Mouse (Mus musculus) stomach, embryonic 15.5 days (tissue): ENCODE data around the gene Sec24a. TPM values are rescaled to one million over a fixed set of nuclear protein-coding genes. Genes with fewer than 3 reads are reported as not detected.
"Not testable (repeated sequence)": the region's sequence is repeated elsewhere in the genome, so short reads cannot be mapped to it uniquely, and the experiment has no call there.

Experiments
- ATAC-seq: fragments of 200-750 bp; cut with Nextera tagmentation; 2 replicates; pipeline ENCODE4 v1.8.0; 2017; ENCODE audit warnings: low read depth, moderate number of reproducible peaks, moderate TSS enrichment; ENCODE audit not compliant: insufficient read depth, low FRiP score
- H3K27ac ChIP-seq: fragments of 300-500 bp; sonication (generic); 2 replicates; pipeline ENCODE4 v1.5.1; 2015; ENCODE audit warnings: mild to moderate bottlenecking, inconsistent platforms
- H3K27me3 ChIP-seq: fragments of 300-500 bp; sonication (generic); replicated peaks from 2 replicates; pipeline ENCODE4 v1.6.1; 2015; ENCODE audit warnings: inconsistent platforms
- H3K36me3 ChIP-seq: fragments of 300-500 bp; sonication (generic); 2 replicates; pipeline ENCODE4 v1.6.1; 2015; ENCODE audit warnings: inconsistent platforms
- H3K4me1 ChIP-seq: fragments of 300-500 bp; sonication (generic); 2 replicates; pipeline ENCODE4 v1.6.1; 2015; ENCODE audit warnings: inconsistent platforms
- H3K4me2 ChIP-seq: fragments of 300-500 bp; sonication (generic); 2 replicates; pipeline ENCODE4 v1.6.1; 2015; ENCODE audit warnings: mild to moderate bottlenecking, inconsistent platforms
- H3K4me3 ChIP-seq: fragments of 300-500 bp; sonication (generic); replicated peaks from 2 replicates; pipeline ENCODE4 v1.5.1; 2015; ENCODE audit warnings: inconsistent platforms
- H3K9ac ChIP-seq: fragments of 300-500 bp; sonication (generic); 2 replicates; pipeline ENCODE4 v1.6.1; 2015; ENCODE audit warnings: inconsistent platforms
- H3K9me3 ChIP-seq: fragments of 300-500 bp; sonication (generic); 2 replicates; pipeline ENCODE4 v1.6.1; 2016; ENCODE audit warnings: inconsistent platforms
- WGBS: fragments of 180-500 bp; shearing (Covaris S2); methylation state at CpG from one replicate; pipeline ENCODE4 v1.1.7; 2015; 5-methylcytosine and 5-hydroxymethylcytosine counted together
- polyA plus RNA-seq: library from polyadenylated mRNA; unstranded; fragments of >200 nt; fragmentation: Nextera tagmentation; extraction: Ambion mirVana; gene quantifications from 2 replicates; pipeline ENCODE4 v1.2.1, GENCODE M21; 2015

Gene Sec24a
- polyA plus RNA-seq, 1 experiment from 2014 or later: 16.3 TPM

- H3K4me2 ChIP-seq: no peak overlapping the region
- H3K4me1 ChIP-seq: no peaks in the 10 kb centered on the region
- no peak overlapping the region for H3K4me3 ChIP-seq
- no peaks in the 10 kb centered on the region for H3K9me3 ChIP-seq
- no peak overlapping the region for H3K27ac ChIP-seq
- ATAC-seq: no peak
- 82% methylated on average over 5 of the region's 5 CpGs for WGBS
- H3K36me3 ChIP-seq: no peaks in the 10 kb centered on the region
- H3K9ac ChIP-seq: no peak overlapping the region
- H3K27me3 ChIP-seq: no peaks in the 10 kb centered on the region
These were observed 88.0 kb downstream of the Sec24a start for GRCm38 (mm10) chr11:51675386-51675785.

GRCm38 (mm10) chr11:51673291-51673690, 90.1 kb downstream of the Sec24a start:
- Histone ChIP-seq H3K4me1 (no peaks in the 10 kb centered on the region), H3K9me3 (no peaks in the 10 kb centered on the region), H3K27ac (no peak overlapping the region), H3K9ac (no peak overlapping the region), H3K36me3 (no peaks in the 10 kb centered on the region), H3K27me3 (no peaks in the 10 kb centered on the region), H3K4me3 (no peak overlapping the region), H3K4me2 (no peak overlapping the region)
- 82% methylated on average over 9 of the region's 9 CpGs for WGBS
- ATAC-seq: no peak

- H3K4me1 ChIP-seq: no peaks in the 10 kb centered on the region
- H3K27me3 ChIP-seq: no peaks in the 10 kb centered on the region
- H3K4me2 ChIP-seq: no peak overlapping the region
- no peak overlapping the region for H3K9ac ChIP-seq
- H3K36me3 ChIP-seq: no peaks in the 10 kb centered on the region
- no peak overlapping the region for H3K27ac ChIP-seq
- H3K4me3 ChIP-seq: no peak overlapping the region
- H3K9me3 ChIP-seq: no peaks in the 10 kb centered on the region
- WGBS: 87% methylated on average over 2 of the region's 2 CpGs
- ATAC-seq: no peak
These were observed 92.1 kb downstream of the Sec24a start for GRCm38 (mm10) chr11:51671376-51671775.

GRCm38 (mm10) chr11:51670846-51671245, 92.6 kb downstream of the Sec24a start:
- 89% methylated on average over 7 of the region's 7 CpGs for WGBS
- no peaks in the 10 kb centered on the region for H3K36me3 ChIP-seq
- H3K9ac ChIP-seq: no peak overlapping the region
- no peak for ATAC-seq
- H3K27me3 ChIP-seq: no peaks in the 10 kb centered on the region
- H3K4me2 ChIP-seq: no peak overlapping the region
- no peaks in the 10 kb centered on the region for H3K4me1 ChIP-seq
- no peak overlapping the region for H3K4me3 ChIP-seq
- no peaks in the 10 kb centered on the region for H3K9me3 ChIP-seq
- no peak overlapping the region for H3K27ac ChIP-seq

GRCm38 (mm10) chr11:51664747-51665146, 98.7 kb downstream of the Sec24a start:
- not testable (repeated sequence) for H3K36me3 ChIP-seq, ATAC-seq, H3K4me1 ChIP-seq, H3K27ac ChIP-seq, H3K4me3 ChIP-seq, H3K4me2 ChIP-seq, H3K9me3 ChIP-seq, H3K27me3 ChIP-seq, H3K9ac ChIP-seq
- 93% methylated on average over 7 of the region's 7 CpGs for WGBS

- H3K27ac ChIP-seq: no peak overlapping the region
- no peak for ATAC-seq
- peaks cover 10% of the 10 kb centered on the region for H3K4me1 ChIP-seq
- H3K4me3 ChIP-seq: no peak overlapping the region
- 78% methylated on average over 7 of the region's 7 CpGs for WGBS
- H3K4me2 ChIP-seq: no peak overlapping the region
- no peaks in the 10 kb centered on the region for H3K9me3 ChIP-seq
- H3K36me3 ChIP-seq: no peaks in the 10 kb centered on the region
- no peak overlapping the region for H3K9ac ChIP-seq
- no peaks in the 10 kb centered on the region for H3K27me3 ChIP-seq
These were observed 100.8 kb downstream of the Sec24a start for GRCm38 (mm10) chr11:51662632-51663031.

- no peak overlapping the region for H3K9ac ChIP-seq
- H3K9me3 ChIP-seq: no peaks in the 10 kb centered on the region
- H3K27me3 ChIP-seq: no peaks in the 10 kb centered on the region
- no peak overlapping the region for H3K27ac ChIP-seq
- no peaks in the 10 kb centered on the region for H3K36me3 ChIP-seq
- WGBS: 84% methylated on average over 16 of the region's 16 CpGs
- peaks cover 10% of the 10 kb centered on the region for H3K4me1 ChIP-seq
- no peak for ATAC-seq
- H3K4me3 ChIP-seq: no peak overlapping the region
- H3K4me2 ChIP-seq: no peak overlapping the region
These were observed 101.5 kb downstream of the Sec24a start for GRCm38 (mm10) chr11:51661867-51662365.

GRCm38 (mm10) chr11:51658705-51659104, 104.7 kb downstream of the Sec24a start:
- Histone ChIP-seq H3K9ac (no peak overlapping the region), H3K36me3 (no peaks in the 10 kb centered on the region), H3K4me1 (peaks cover 10% of the 10 kb centered on the region), H3K4me2 (no peak overlapping the region), H3K9me3 (no peaks in the 10 kb centered on the region), H3K4me3 (no peak overlapping the region), H3K27me3 (no peaks in the 10 kb centered on the region), H3K27ac (peak overlapping the region; percentile 21; the same call in 1 of the 2 replicates)
- ATAC-seq: peak; percentile 78; the same call in 1 of the 2 replicates
- 41% methylated on average over 6 of the region's 6 CpGs for WGBS

- no peak overlapping the region for H3K4me2 ChIP-seq
- H3K36me3 ChIP-seq: no peaks in the 10 kb centered on the region
- no peak overlapping the region for H3K4me3 ChIP-seq
- no peaks in the 10 kb centered on the region for H3K27me3 ChIP-seq
- H3K27ac ChIP-seq: peak overlapping the region; percentile 21; the same call in 1 of the 2 replicates
- WGBS: 44% methylated on average over 7 of the region's 7 CpGs
- H3K4me1 ChIP-seq: peaks cover 10% of the 10 kb centered on the region
- no peak for ATAC-seq
- H3K9ac ChIP-seq: no peak overlapping the region
- H3K9me3 ChIP-seq: no peaks in the 10 kb centered on the region
These were observed 105.1 kb downstream of the Sec24a start for GRCm38 (mm10) chr11:51658291-51658690.

GRCm38 (mm10) chr11:51656798-51657521, 106.5 kb downstream of the Sec24a start:
- H3K9me3 ChIP-seq: no peaks in the 10 kb centered on the region
- H3K4me1 ChIP-seq: peaks cover 10% of the 10 kb centered on the region
- no peaks in the 10 kb centered on the region for H3K36me3 ChIP-seq
- 0 out of 2 replicates have a peak overlapping the region, but pooled peaks have one; percentile 1 for H3K27ac ChIP-seq
- no peak overlapping the region for H3K4me2 ChIP-seq
- no peak for ATAC-seq
- H3K9ac ChIP-seq: no peak overlapping the region
- H3K27me3 ChIP-seq: no peaks in the 10 kb centered on the region
- 77% methylated on average over 10 of the region's 10 CpGs for WGBS
- no peak overlapping the region for H3K4me3 ChIP-seq

- H3K27me3 ChIP-seq: no peaks in the 10 kb centered on the region
- H3K4me1 ChIP-seq: peaks cover 17% of the 10 kb centered on the region
- no peak overlapping the region for H3K4me3 ChIP-seq
- no peaks in the 10 kb centered on the region for H3K9me3 ChIP-seq
- 91% methylated on average over 3 of the region's 3 CpGs for WGBS
- H3K36me3 ChIP-seq: no peaks in the 10 kb centered on the region
- H3K9ac ChIP-seq: no peak overlapping the region
- no peak for ATAC-seq
- H3K4me2 ChIP-seq: no peak overlapping the region
- no peak overlapping the region for H3K27ac ChIP-seq
These were observed 108.5 kb downstream of the Sec24a start for GRCm38 (mm10) chr11:51654891-51655290.

- 82% methylated on average over 6 of the region's 6 CpGs for WGBS
- H3K4me2 ChIP-seq: no peak overlapping the region
- no peak for ATAC-seq
- no peak overlapping the region for H3K27ac ChIP-seq
- no peak overlapping the region for H3K9ac ChIP-seq
- H3K27me3 ChIP-seq: no peaks in the 10 kb centered on the region
- H3K4me3 ChIP-seq: no peak overlapping the region
- H3K4me1 ChIP-seq: peaks cover 18% of the 10 kb centered on the region
- no peaks in the 10 kb centered on the region for H3K9me3 ChIP-seq
- no peaks in the 10 kb centered on the region for H3K36me3 ChIP-seq
These were observed 109.7 kb downstream of the Sec24a start for GRCm38 (mm10) chr11:51653736-51654135.
